Mouse (Mus musculus) kidney, adult 2 months (tissue): ENCODE measurements around the gene Arvcf.

ENCODE experiments used
- CTCF ChIP-seq: fragments of 200-500 bp; conservative IDR thresholded peaks from 2 replicates; pipeline ENCODE4 v1.5.1; 2011; ENCODE audit warnings: low read depth, mild to moderate bottlenecking, control low read depth, low read length, moderate library complexity, mixed read lengths; ENCODE audit not compliant: insufficient read depth, insufficient read length
- POLR2A ChIP-seq: fragments of 200-500 bp; IDR thresholded peaks from one replicate; pipeline ENCODE4 v1.6.1; 2011; ENCODE audit warnings: low read depth, low read length, control low read depth

- TF ChIP-seq POLR2A (no peak), CTCF (no peak)
Observed at GRCm38 (mm10) chr16:18386451-18386850, 38.5 kb downstream of the Arvcf start.
